ENCODE assay signal across 12 mouse cellular contexts in genomic region chr1:163607701-163608100, GRCm38 (mm10).
DNase-seq lines count a peak whose midpoint lies in the region; ATAC-seq lines count a peak whose summit lies in the region.
"Had no signal": no experiment of that assay in that cellular context is flagged by ENCODE, and none has a peak within 500 bp of the region (broad histone marks: within the 10 kb centered on the region; RNA-seq: fewer than 3 reads in every experiment).

No protein-coding gene starts in this region.

- no peaks in the 10 kb centered on the region for H3K9me3 ChIP-seq in heart, embryonic 12.5 days (replicated peaks)
- no peaks in the 10 kb centered on the region for H3K9me3 ChIP-seq in intestine, embryonic 16.5 days (ENCODE audit: control insufficient read depth, low read length)
- H3K9me3 ChIP-seq: midbrain, embryonic 12.5 days had no signal

- no peak for ATAC-seq in heart, embryonic 12.5 days (ENCODE audit: insufficient number of reproducible peaks, low FRiP score)
- no peak for ATAC-seq in intestine, embryonic 16.5 days
- ATAC-seq: liver, postnatal 0 days had no signal

- H3K4me2 ChIP-seq in heart, embryonic 12.5 days, result no peak overlapping the region
- H3K4me2 ChIP-seq in intestine, embryonic 16.5 days (ENCODE audit: low read depth, low read length), result no peak overlapping the region
- H3K4me2 ChIP-seq: midbrain, embryonic 12.5 days had no signal

- H3K9ac ChIP-seq in heart, embryonic 12.5 days, result no peak overlapping the region
- H3K9ac ChIP-seq in intestine, embryonic 16.5 days (ENCODE audit: low read depth, low read length), result no peak overlapping the region
- H3K9ac ChIP-seq: liver, postnatal 0 days; midbrain, embryonic 12.5 days had no signal

- no peaks in the 10 kb centered on the region for H3K4me1 ChIP-seq in heart, embryonic 12.5 days (replicated peaks)
- no peaks in the 10 kb centered on the region for H3K4me1 ChIP-seq in intestine, embryonic 16.5 days (ENCODE audit: control insufficient read depth, insufficient read depth, low read length)
- H3K4me1 ChIP-seq: midbrain, embryonic 12.5 days had no signal

- H3K36me3 ChIP-seq in heart, embryonic 12.5 days, result no peaks in the 10 kb centered on the region
- no peaks in the 10 kb centered on the region for H3K36me3 ChIP-seq in intestine, embryonic 16.5 days (ENCODE audit: control insufficient read depth, insufficient read depth, low read length)
- H3K36me3 ChIP-seq: midbrain, embryonic 12.5 days had no signal

- H3K27ac ChIP-seq in heart, embryonic 12.5 days (ENCODE audit: poor library complexity, severe bottlenecking), result no peak overlapping the region
- no peak overlapping the region for H3K27ac ChIP-seq in intestine, embryonic 16.5 days (ENCODE audit: low read length)
- H3K27ac ChIP-seq: midbrain, embryonic 12.5 days had no signal

- DNase-seq in heart, adult 18-20 months, result peak; percentile 62 to 76
- DNase-seq in ovary, postnatal 14 days (ENCODE audit: low spot score), result peak; percentile 6
- DNase-seq in ovary, postnatal 10 days (ENCODE audit: low spot score), result no peak
- peak; percentile 66 for DNase-seq in heart, adult 8-10 months (ENCODE audit: low spot score)
- no peak for DNase-seq in yolk sac, embryonic 10.5 days (ENCODE audit: low spot score)
- DNase-seq: adrenal gland, postnatal 25 days; cerebellum, adult 11-12 months; embryo, embryonic 11 days; liver, postnatal 0 days had no signal

- WGBS in heart, embryonic 12.5 days, result 73% methylated on average over 5 of the region's 5 CpGs
- 83% methylated on average over 5 of the region's 5 CpGs for WGBS in intestine, embryonic 16.5 days

- H3K27me3 ChIP-seq in heart, embryonic 12.5 days (replicated peaks), result no peaks in the 10 kb centered on the region
- no peaks in the 10 kb centered on the region for H3K27me3 ChIP-seq in intestine, embryonic 16.5 days (replicated peaks; ENCODE audit: control insufficient read depth, insufficient read depth, low read length)
- H3K27me3 ChIP-seq: midbrain, embryonic 12.5 days had no signal

- no peak overlapping the region for H3K4me3 ChIP-seq in heart, embryonic 12.5 days
- H3K4me3 ChIP-seq in intestine, embryonic 16.5 days (ENCODE audit: low read length), result no peak overlapping the region
- H3K4me3 ChIP-seq: midbrain, embryonic 12.5 days had no signal

Comparison
In these comparisons a context has a peak if more than half of its experiments do, and no peak if none do; other contexts are left out.
1. DNase-seq: peak in heart, adult 18-20 months (2 of 2), ovary, postnatal 14 days (single experiment) and heart, adult 8-10 months (single experiment); none in ovary, postnatal 10 days (single experiment) and yolk sac, embryonic 10.5 days (single experiment).